Mouse (Mus musculus) ovary, postnatal 36 days (tissue): Measurements from ENCODE around the gene Wfdc15b.
"Not testable (repeated sequence)": the region's sequence is repeated elsewhere in the genome, so short reads cannot be mapped to it uniquely, and the experiment has no call there.

Experiments
- DNase-seq: peaks from one replicate; pipeline ENCODE4 v3.0.0; 2022; ENCODE audit warnings: low spot score, mixed read lengths

Gene Wfdc15b

GRCm38 (mm10) chr2:164221522-164221921 lies at the start of gene Wfdc15b:
TSS of gene Wfdc15b (minus strand) at chr2:164221660.
- DNase-seq = no peak

DNA sequence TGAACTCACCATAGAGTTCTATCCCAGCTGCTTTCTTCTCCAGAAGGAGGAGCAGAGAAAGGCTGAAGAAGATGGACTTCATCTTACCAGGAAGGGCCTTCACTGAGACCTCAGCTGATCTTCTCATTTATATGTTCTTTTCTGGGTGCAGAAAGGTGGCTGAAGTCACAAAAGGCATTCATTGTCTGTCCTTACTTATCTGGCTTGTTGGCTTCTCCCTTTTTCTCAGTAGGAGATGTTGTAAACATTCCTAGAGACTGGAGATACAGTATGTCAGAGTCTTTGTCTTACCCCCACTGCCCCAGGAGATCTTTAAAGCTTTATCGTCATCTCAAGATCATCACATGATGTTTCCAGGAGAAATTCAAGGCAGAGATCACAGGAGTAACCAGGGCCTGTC lies 35.1 kb upstream of the Wfdc15b start, which contains the start of gene Svs3b:
Gene Svs3b (minus strand): TSS at position 101 of the 400 bp plus-strand sequence.
- not testable (repeated sequence) for DNase-seq

GRCm38 (mm10) chr2:164238366-164238765 lies 16.9 kb upstream of the Wfdc15b start, which contains the start of gene Svs2:
TSS of gene Svs2 (minus strand) at chr2:164238466.
- no peak for DNase-seq

DNA sequence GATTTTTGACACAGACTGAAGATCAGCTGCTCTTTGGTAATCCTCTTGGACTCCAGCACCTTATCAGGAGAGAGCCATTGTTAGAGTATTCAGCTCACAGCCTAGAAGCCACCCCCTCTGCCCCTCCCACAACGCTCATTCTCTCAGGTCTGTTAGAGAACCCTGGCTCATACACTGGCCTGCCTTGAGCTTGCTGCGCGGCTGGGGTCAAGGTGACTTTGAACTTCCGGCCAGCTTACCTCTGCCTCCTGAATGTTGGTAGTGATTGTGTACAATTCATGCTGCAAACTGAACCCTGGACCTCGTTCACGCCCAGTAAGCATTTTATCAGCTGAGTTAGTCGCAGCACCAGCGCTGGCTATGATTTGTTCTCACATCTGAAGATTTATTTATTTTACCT lies 11.2 kb upstream of the Wfdc15b start:
- no peak for DNase-seq

DNA sequence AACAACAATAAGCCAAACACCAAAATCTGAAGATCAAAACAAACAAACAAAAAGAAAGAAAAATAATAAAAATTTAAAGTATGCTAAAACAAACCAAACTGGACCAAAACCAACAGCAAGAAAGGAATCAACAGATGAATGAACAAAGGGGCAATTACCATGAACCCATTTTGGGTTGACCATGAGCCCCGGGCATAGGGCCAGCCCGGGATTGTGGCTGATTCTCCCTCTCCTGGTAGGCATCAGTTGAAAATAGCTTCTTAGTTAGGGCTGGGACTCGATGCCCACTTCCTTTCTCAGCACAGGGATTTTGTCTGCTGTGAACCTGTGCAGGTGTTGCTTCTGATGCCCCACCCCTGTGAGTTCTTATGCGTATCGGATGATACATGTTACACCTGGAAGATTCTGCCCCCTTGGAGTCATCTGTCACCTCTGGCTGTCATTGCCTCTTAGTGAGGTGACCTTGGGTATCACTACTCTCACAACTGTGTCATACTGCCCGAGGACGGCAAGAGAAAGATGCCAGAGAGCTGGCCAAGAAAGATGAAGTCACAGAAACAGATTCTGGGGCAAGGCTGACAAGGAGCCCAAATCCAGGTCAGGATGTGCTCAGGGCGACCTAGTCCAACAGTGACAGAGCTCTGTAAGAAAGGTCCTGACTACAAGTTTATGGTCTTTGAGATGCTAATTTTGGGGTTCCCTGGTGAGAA lies 7.1 kb upstream of the Wfdc15b start:
- no peak for DNase-seq

GRCm38 (mm10) chr2:164219295-164219694 lies 2.2 kb downstream of the Wfdc15b start:
- DNase-seq = no peak

DNA sequence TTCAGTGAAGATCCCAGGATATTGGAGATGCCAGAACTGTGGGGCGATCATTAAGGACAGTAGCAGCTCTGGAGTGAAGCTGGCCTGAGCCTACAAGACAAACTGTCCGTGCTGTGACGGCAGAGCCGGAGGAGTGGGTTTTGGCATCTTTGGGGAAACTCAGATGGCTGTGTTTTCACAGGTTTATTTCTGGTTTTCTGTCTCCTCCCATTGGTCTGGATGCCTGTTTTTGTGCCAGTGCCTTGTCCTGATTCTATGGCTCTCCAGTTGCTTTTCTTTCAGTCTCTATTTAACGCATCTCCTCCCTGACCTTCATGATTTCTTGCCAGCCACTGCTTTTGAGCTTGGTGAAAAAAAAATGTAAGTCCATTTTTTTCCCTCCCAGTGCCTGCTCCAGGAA lies 8.7 kb downstream of the Wfdc15b start:
- DNase-seq = no peak

- no peak for DNase-seq
These were observed 10.6 kb downstream of the Wfdc15b start for GRCm38 (mm10) chr2:164210892-164211291.

DNA sequence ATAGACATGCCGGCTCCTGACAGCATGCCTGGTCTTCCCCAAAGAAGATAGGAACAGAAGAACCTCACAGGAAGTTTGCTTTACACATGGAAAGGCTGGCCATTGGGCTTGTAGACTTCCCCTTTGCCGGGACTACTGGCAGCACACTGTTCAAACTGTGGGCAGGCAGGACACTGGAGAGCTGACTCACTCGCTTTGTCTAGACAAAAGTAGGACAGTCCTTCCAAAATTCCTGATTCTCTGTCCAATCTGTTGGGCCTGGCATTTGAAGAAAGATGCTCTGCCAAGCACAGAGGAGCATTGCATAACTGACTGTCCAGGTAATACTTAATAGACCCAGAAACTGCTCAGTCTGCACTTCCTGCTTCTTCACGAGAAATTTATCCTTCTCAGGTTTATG lies 14.8 kb downstream of the Wfdc15b start:
- DNase-seq = no peak

DNA sequence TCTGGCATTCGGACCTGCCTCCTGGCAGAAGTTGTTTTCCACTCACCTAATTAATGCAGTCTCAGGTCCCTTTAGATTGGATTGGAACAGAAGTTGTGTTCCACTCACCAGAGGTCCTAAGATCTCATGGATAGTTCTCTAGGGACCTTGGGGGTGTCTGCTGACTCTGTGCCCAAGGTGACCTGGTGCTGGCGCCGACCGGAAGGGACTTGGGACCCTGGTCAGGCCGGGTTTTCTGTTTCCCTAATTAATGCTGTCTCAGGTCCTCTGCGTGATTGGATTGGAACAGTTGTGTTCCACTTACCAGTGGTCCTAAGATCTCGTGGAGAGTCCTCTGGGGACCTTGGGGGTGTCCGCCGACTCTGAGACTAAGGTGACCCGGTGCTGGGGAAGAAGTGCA lies 15.4 kb downstream of the Wfdc15b start:
- not testable (repeated sequence) for DNase-seq

DNA sequence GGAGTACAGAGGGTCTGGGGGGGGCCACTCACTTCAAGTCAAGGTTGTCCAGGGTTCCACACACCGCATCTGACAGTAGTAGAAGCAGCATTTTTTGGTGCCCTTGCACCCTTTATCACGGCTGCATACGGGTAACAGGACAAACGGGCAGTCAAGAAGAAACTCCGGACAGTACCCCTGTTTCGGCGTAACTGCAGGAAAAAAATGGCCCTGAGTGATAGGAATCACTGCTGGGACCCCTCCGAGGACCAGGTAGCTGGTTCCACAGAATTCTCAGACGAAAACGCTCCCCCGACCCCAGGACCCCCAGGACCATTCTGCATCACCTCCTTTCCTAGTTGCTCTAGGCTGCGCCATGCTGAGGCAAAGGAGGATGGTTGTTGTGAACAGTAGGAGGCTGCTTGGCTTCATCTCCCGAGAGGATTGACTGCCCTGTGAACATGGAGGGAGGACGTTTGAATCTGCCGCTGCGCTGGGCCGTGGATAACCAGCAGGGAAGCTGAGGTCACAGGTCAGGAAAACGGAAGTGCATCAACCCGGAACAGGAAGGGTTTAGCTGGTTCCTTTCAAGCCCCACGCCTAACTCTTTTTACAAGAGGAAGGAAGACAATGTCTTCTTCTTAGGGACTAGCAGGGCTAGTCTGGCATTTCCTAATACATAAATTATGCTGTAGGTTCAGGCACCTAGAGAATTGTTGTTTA lies 21.7 kb downstream of the Wfdc15b start, which contains the start of gene Wfdc15a:
Gene Wfdc15a (minus strand): TSS at position 505 of the 702 bp plus-strand sequence.
- DNase-seq = no peak

GRCm38 (mm10) chr2:164196700-164196990 lies 24.8 kb downstream of the Wfdc15b start:
- DNase-seq = no peak

GRCm38 (mm10) chr2:164195971-164196699 lies 25.3 kb downstream of the Wfdc15b start:
- DNase-seq = no peak

- no peak for DNase-seq
These were observed 26.4 kb downstream of the Wfdc15b start for GRCm38 (mm10) chr2:164194959-164195630.

DNA sequence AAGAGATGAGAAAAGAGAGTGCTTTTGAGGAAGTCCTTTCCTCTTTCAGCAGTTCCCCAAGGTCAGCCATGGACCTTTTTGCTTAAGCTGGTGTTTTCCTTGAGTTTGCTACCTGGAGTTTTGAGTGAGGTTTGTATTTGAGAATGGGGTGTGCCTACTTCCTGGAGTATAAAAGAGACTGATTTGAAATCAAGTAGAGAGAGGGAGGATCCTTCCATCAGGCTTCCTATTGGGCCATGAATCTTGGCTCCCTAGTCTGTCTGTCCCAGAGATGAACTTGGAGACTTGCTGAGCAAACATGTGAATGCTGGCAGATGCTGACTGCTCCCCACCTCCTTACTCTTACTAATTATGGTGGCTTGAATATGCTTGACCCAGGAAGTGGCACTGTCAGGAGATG lies 29.2 kb downstream of the Wfdc15b start:
- no peak for DNase-seq

GRCm38 (mm10) chr2:164190576-164190975 lies 30.9 kb downstream of the Wfdc15b start, which contains the start of gene Wfdc12:
TSS of gene Wfdc12 (minus strand) at chr2:164190608.
- DNase-seq = no peak

DNA sequence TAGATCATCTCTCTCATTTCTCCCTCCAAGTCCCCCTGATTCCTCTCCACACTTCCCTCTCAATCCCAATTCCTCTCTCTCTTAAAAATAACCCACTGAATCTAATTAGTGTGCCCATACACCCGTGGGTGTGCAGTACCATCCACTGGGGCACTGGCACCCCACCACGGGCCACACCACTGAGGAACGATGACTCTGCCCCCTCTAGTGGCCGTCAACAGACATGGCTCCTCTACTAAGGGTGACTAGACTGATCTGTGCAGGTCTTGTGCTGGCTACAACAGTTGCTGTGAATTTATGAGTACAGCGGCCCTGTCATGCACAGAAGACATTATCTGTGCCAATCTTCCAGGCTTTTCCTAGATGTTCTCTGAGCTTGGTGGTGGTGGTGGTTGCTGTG lies 32.7 kb downstream of the Wfdc15b start:
- no peak for DNase-seq

- no peak for DNase-seq
These were observed 37.2 kb downstream of the Wfdc15b start for GRCm38 (mm10) chr2:164184145-164184719.

DNA sequence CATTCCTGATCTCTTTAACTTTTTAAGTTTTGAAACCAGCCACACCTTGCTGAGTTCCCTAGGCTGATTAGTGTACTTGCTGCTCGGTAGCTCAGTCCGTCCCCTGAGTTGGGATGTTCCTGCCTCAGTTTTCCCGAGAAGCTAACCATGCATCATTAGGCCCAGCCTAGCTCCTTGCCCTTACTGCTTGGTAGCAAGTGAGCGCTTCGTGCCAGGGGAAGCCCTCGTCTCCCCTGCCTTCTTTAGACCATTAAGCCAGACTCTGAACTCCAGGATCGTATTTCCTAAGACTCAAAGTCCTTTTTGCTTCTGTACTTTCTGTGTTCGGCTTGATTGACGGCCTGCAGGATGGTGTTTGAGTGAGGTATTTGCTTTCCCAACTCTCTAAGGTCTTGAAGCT lies 38.1 kb downstream of the Wfdc15b start:
- no peak for DNase-seq

- no peak for DNase-seq
These were observed 38.7 kb downstream of the Wfdc15b start, which contains the start of gene Wfdc5 for GRCm38 (mm10) chr2:164182692-164183255. TSS of gene Wfdc5 (minus strand) at chr2:164182742.

DNA sequence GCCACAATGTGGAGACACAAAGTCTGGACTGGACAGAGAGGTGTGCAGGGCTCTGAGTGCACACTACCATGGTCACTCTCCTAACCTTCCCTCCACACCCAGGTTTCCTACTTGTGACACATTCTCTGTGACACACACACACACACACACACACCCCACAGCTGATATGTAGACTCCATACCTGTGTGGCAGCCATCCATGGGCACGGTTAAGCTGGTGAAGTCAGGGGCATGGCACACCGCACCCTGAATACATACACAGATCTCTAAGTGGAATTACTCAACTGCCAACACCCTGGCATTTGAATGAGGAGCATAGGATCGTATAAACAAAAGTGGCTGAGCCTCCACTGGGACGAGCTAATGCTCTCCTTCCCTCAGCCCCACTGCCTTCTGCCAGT lies 40.7 kb downstream of the Wfdc15b start:
- DNase-seq = no peak
